8 mouse cellular contexts compared by ENCODE assay signal in genomic region chr12:16509122-16509752, GRCm38 (mm10).
DNase-seq lines count a peak whose midpoint lies in the region; TF ChIP-seq lines count a peak whose summit lies in the region.

No protein-coding gene starts in this region.

- no peak overlapping the region for H3K9ac ChIP-seq in MEL (ENCODE audit: control insufficient read depth, low read depth, low read length, poor library complexity, severe bottlenecking)

- peaks cover 0 to 3% of the 10 kb centered on the region in 2 experiments; a peak in 1 of 4 replicates for H3K36me3 ChIP-seq in MEL (ENCODE audit: control insufficient read depth in 1 of 2, insufficient read depth in 2 of 2, low read length in 2 of 2)

- peak; percentile 73 for TF ChIP-seq RAD21 in MEL (IDR thresholded peaks at IDR 0.05; ENCODE audit: low read depth, low read length)

- TF ChIP-seq EP300 in MEL (IDR thresholded peaks at IDR 0.05; ENCODE audit: low read depth in 1 of 2, low read length in 2 of 2) = no peak

- TF ChIP-seq POLR2A in MEL (IDR thresholded peaks at IDR 0.05; ENCODE audit: control insufficient read depth in 1 of 2, insufficient read depth in 1 of 2, low read depth in 1 of 2, low read length in 2 of 2, poor library complexity in 1 of 2) = no peak

- no peak overlapping the region for H3K4me3 ChIP-seq in MEL (ENCODE audit: control insufficient read depth in 1 of 2, insufficient read depth in 1 of 2, low read depth in 2 of 2, low read length in 2 of 2)

- no peaks in the 10 kb centered on the region for H3K9me3 ChIP-seq in MEL (replicated peaks; ENCODE audit: insufficient read depth, low read length)

- peak; percentile 68 to 84 (median 80) for TF ChIP-seq CTCF in MEL (IDR thresholded peaks at IDR 0.05 in 2 of 3, conservative IDR thresholded peaks at IDR 0.05 in 1 of 3; ENCODE audit: control insufficient read depth in 1 of 3, insufficient read depth in 1 of 3, low read depth in 2 of 3, low read length in 3 of 3, poor library complexity in 1 of 3, severe bottlenecking in 1 of 3)

- H3K27me3 ChIP-seq in MEL (ENCODE audit: control insufficient read depth in 1 of 2, insufficient read depth in 2 of 2, low read length in 2 of 2) = no peaks in the 10 kb centered on the region; a peak in 2 of 4 replicates

- DNase-seq in MEL (ENCODE audit: low read depth, low spot score) = peak; percentile 64
- peak; percentile 39 to 47 for DNase-seq in cerebellum, adult 18-20 months
- DNase-seq in forelimb bud, embryonic 11.5 days (ENCODE audit: low read depth, low spot score) = peak; percentile 51
- peak; percentile 80 for DNase-seq in heart, postnatal 4 days
- peak; percentile 38 for DNase-seq in layer of hippocampus, adult 9-11 months
- DNase-seq in lung, postnatal 4 days = peak; percentile 73 to 77
- peak; percentile 51 for DNase-seq in retina, postnatal 7 days (ENCODE audit: low read depth, low spot score)
- DNase-seq in urinary bladder, postnatal 25 days (ENCODE audit: low spot score) = peak; percentile 48

- H3K4me1 ChIP-seq in MEL (ENCODE audit: control insufficient read depth in 1 of 2, insufficient read depth in 2 of 2, low read length in 2 of 2) = no peaks in the 10 kb centered on the region

- no peak overlapping the region for H3K27ac ChIP-seq in MEL (ENCODE audit: control insufficient read depth, low read depth, low read length)

- no peaks in the 10 kb centered on the region for H3K79me2 ChIP-seq in MEL (ENCODE audit: control insufficient read depth, insufficient read depth, low read length, poor library complexity)

TF ChIP-seq in MEL, 35 proteins besides CTCF, POLR2A, EP300 and RAD21:
- TF ChIP-seq MAZ (IDR thresholded peaks at IDR 0.05; ENCODE audit: low read depth, low read length) (peak; percentile 66; the same call in 1 of the 2 replicates), SMC3 (IDR thresholded peaks at IDR 0.05; ENCODE audit: low read depth, low read length) (peak; percentile 78), ZC3H11A (IDR thresholded peaks at IDR 0.05; ENCODE audit: low read depth, low read length) (peak; percentile 51), RCOR1 (IDR thresholded peaks at IDR 0.05; ENCODE audit: low read depth, low read length) (no peak)
